Mouse (Mus musculus): ENCODE results near the gene Cyba. TPM values are rescaled to one million over a fixed set of nuclear protein-coding genes. Genes with fewer than 3 reads are reported as not detected.

Cyba gene
- total and polyA plus RNA-seq, 3 experiments = 450 to 1,119 (median 848) TPM

DNA sequence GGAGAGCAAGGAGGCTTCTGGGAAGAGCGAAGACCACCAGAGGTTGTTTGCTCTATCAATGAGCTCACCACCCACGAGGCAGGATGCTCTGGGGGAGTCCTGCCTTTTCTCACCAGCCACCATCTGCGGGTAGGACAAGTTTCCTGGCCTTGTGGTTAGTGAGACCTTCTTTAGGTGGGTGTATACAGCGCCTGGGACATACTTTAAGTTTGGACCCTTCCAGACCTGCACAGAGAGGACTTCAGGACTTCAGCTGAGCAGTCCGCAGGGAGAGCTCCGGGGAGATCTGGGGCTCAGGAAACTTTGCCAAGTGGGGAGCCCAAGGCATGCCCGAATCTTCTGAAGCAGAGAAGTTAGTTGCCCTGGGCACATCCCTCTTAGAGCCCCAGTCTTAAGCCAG is 27.3 kb upstream of the Cyba start:
- in situ Hi-C loops (cut with MboI; ENCODE audit: low pct_ligation_motif_present, low pct_unique_long_range_greater_than_20kb, low sequenced_read_pairs) = no loop called here
- H3K79me2 ChIP-seq (replicated peaks; ENCODE audit: control insufficient read depth, extremely low read depth, insufficient read depth, poor library complexity, severe bottlenecking) = no peaks in the 10 kb centered on the region
- H3K36me3 ChIP-seq (replicated peaks in 1 of 2; ENCODE audit: control insufficient read depth in 1 of 2, insufficient read depth in 1 of 2, low read length in 1 of 2) = peaks cover 0 to 2% of the 10 kb centered on the region in 2 experiments
- no peak for DNase-seq (ENCODE audit: extremely low read depth)
- no peak overlapping the region for H3K9ac ChIP-seq (ENCODE audit: insufficient read depth, low read depth)
- peaks cover 3% of the 10 kb centered on the region for H3K9me3 ChIP-seq (replicated peaks; ENCODE audit: low read length)
- H3K4me3 ChIP-seq (replicated peaks in 1 of 3; ENCODE audit: low read depth in 2 of 3, low read length in 2 of 3, poor library complexity in 1 of 3) = peak overlapping the region; percentile 7 to 40 (median 13)
- no peak for TF ChIP-seq ETS1 (conservative IDR thresholded peaks at IDR 0.05; ENCODE audit: low read depth, low read length)
- TF ChIP-seq RCOR1 (conservative IDR thresholded peaks at IDR 0.05; ENCODE audit: low read depth, low read length) = no peak
- TF ChIP-seq MAX (IDR thresholded peaks at IDR 0.05; ENCODE audit: low read length) = no peak
- TF ChIP-seq MAZ (IDR thresholded peaks at IDR 0.05; ENCODE audit: low read depth, low read length) = no peak
- no peak for TF ChIP-seq KAT2A (IDR thresholded peaks at IDR 0.05; ENCODE audit: insufficient replicate concordance, low read length)
- no peak for TF ChIP-seq TBP (conservative IDR thresholded peaks at IDR 0.05; ENCODE audit: low read depth, low read length)
- TF ChIP-seq ELF1 (IDR thresholded peaks at IDR 0.05; ENCODE audit: low read depth, low read length) = no peak
- no peak for TF ChIP-seq MEF2A (IDR thresholded peaks at IDR 0.05; ENCODE audit: borderline replicate concordance, low read depth, low read length)
- TF ChIP-seq CTCF (conservative IDR thresholded peaks at IDR 0.05 in 1 of 2, IDR thresholded peaks at IDR 0.05 in 1 of 2; ENCODE audit: low read depth in 2 of 2, low read length in 2 of 2) = no peak
- no peak for TF ChIP-seq RAD21 (IDR thresholded peaks at IDR 0.05; ENCODE audit: low read depth, low read length)
- TF ChIP-seq JUND (conservative IDR thresholded peaks at IDR 0.05; ENCODE audit: low read depth, low read length) = no peak
- no peak for TF ChIP-seq USF2 (conservative IDR thresholded peaks at IDR 0.05; ENCODE audit: low read depth, low read length)
- TF ChIP-seq UBTF (IDR thresholded peaks at IDR 0.05; ENCODE audit: low read depth, low read length) = no peak
- no peak for TF ChIP-seq POLR2AphosphoS2 (IDR thresholded peaks at IDR 0.05; ENCODE audit: low read depth, low read length)
- TF ChIP-seq TCF12 (IDR thresholded peaks at IDR 0.05; ENCODE audit: low read depth, low read length) = no peak
- TF ChIP-seq IRF4 (IDR thresholded peaks at IDR 0.05; ENCODE audit: low read depth, low read length) = no peak
- no peak for TF ChIP-seq ZMIZ1 (IDR thresholded peaks at IDR 0.05; ENCODE audit: low read depth, low read length)
- TF ChIP-seq PAX5 (IDR thresholded peaks at IDR 0.05; ENCODE audit: low read length) = no peak
- TF ChIP-seq SMC3 (IDR thresholded peaks at IDR 0.05; ENCODE audit: low read depth, low read length) = no peak
- peaks cover 9 to 48% of the 10 kb centered on the region in 2 experiments for H3K4me1 ChIP-seq (ENCODE audit: control insufficient read depth in 1 of 2, insufficient read depth in 2 of 2)
- H3K4me2 ChIP-seq (ENCODE audit: insufficient read depth, low read depth, poor library complexity, severe bottlenecking) = peak overlapping the region; percentile 89
- peaks cover 45% of the 10 kb centered on the region for H3K27me3 ChIP-seq (replicated peaks)
- dilution Hi-C loops (cut with MboI; ENCODE audit: extremely low pct_ligation_motif_present, extremely low pct_unique_long_range_greater_than_20kb, low sequenced_read_pairs) = no loop called here
- no peak overlapping the region for H3K27ac ChIP-seq (ENCODE audit: insufficient read depth, low read depth)

GRCm38 (mm10) chr8:122459218-122459900 is 26.6 kb upstream of the Cyba start:
- Histone ChIP-seq H3K36me3 (replicated peaks in 1 of 2; ENCODE audit: control insufficient read depth in 1 of 2, insufficient read depth in 1 of 2, low read length in 1 of 2) (no peaks in the 10 kb centered on the region), H3K4me2 (ENCODE audit: insufficient read depth, low read depth, poor library complexity, severe bottlenecking) (no peak overlapping the region), H3K4me3 (replicated peaks in 1 of 3; ENCODE audit: low read depth in 2 of 3, low read length in 2 of 3, poor library complexity in 1 of 3) (no peak overlapping the region), H3K79me2 (replicated peaks; ENCODE audit: control insufficient read depth, extremely low read depth, insufficient read depth, poor library complexity, severe bottlenecking) (no peaks in the 10 kb centered on the region), H3K27me3 (replicated peaks) (peaks cover 45% of the 10 kb centered on the region), H3K9ac (ENCODE audit: insufficient read depth, low read depth) (no peak overlapping the region), H3K27ac (ENCODE audit: insufficient read depth, low read depth) (no peak overlapping the region), H3K9me3 (replicated peaks; ENCODE audit: low read length) (peaks cover 3% of the 10 kb centered on the region), H3K4me1 (ENCODE audit: control insufficient read depth in 1 of 2, insufficient read depth in 2 of 2) (peaks cover 9 to 48% of the 10 kb centered on the region in 2 experiments)
- in situ Hi-C loops (cut with MboI; ENCODE audit: low pct_ligation_motif_present, low pct_unique_long_range_greater_than_20kb, low sequenced_read_pairs) (no loop called here), dilution Hi-C loops (cut with MboI; ENCODE audit: extremely low pct_ligation_motif_present, extremely low pct_unique_long_range_greater_than_20kb, low sequenced_read_pairs) (no loop called here)
- DNase-seq (ENCODE audit: extremely low read depth) = no peak
- no peak for TF ChIP-seq MAX (IDR thresholded peaks at IDR 0.05; ENCODE audit: low read length)
- no peak for TF ChIP-seq POLR2A (IDR thresholded peaks at IDR 0.05; ENCODE audit: low read depth, low read length)
- TF ChIP-seq ZMIZ1 (IDR thresholded peaks at IDR 0.05; ENCODE audit: low read depth, low read length) = no peak
- TF ChIP-seq JUND (conservative IDR thresholded peaks at IDR 0.05; ENCODE audit: low read depth, low read length) = no peak
- TF ChIP-seq USF1 (IDR thresholded peaks at IDR 0.05; ENCODE audit: low read depth, low read length) = no peak
- TF ChIP-seq CTCF (conservative IDR thresholded peaks at IDR 0.05 in 1 of 2, IDR thresholded peaks at IDR 0.05 in 1 of 2; ENCODE audit: low read depth in 2 of 2, low read length in 2 of 2) = peak; percentile 10 to 50; a peak in 2 of 4 replicates
- peak; percentile 34; the same call in 1 of the 2 replicates for TF ChIP-seq ZNF384 (IDR thresholded peaks at IDR 0.05; ENCODE audit: low read depth, low read length)
- peak; percentile 37; the same call in 1 of the 2 replicates for TF ChIP-seq SMC3 (IDR thresholded peaks at IDR 0.05; ENCODE audit: low read depth, low read length)

Measured in CH12.LX (cell line).